Mouse (Mus musculus) kidney, embryonic 15.5 days (tissue): ENCODE measurements at regions not wholly inside any gene's neighbourhood (a gene's known extent, or its start where the extent isn't known, plus 50 kb on each side); places are given as distances from the start of the nearest gene placed in this dataset.
A peak's percentile ranks its signal among the peaks of the same experiment; 100 is the strongest.

Experiments used
- ATAC-seq: fragments of 200-750 bp; cut with Nextera tagmentation; replicated peaks from 2 replicates; pipeline ENCODE4 v1.8.0; 2017; ENCODE audit warnings: moderate TSS enrichment; ENCODE audit not compliant: low FRiP score
- H3K27ac ChIP-seq: fragments of 300-500 bp; sonication (generic); 2 replicates; pipeline ENCODE4 v1.5.1; 2015; ENCODE audit warnings: mild to moderate bottlenecking, inconsistent platforms
- H3K27me3 ChIP-seq: fragments of 300-500 bp; sonication (generic); 2 replicates; pipeline ENCODE4 v1.6.1; 2015; ENCODE audit warnings: inconsistent platforms
- H3K36me3 ChIP-seq: fragments of 300-500 bp; sonication (generic); 2 replicates; pipeline ENCODE4 v1.6.1; 2015; ENCODE audit warnings: inconsistent platforms
- H3K4me1 ChIP-seq: fragments of 300-500 bp; sonication (generic); 2 replicates; pipeline ENCODE4 v1.6.1; 2015; ENCODE audit warnings: inconsistent platforms
- H3K4me2 ChIP-seq: fragments of 300-500 bp; sonication (generic); 2 replicates; pipeline ENCODE4 v1.6.1; 2015; ENCODE audit warnings: moderate library complexity, mild to moderate bottlenecking, inconsistent platforms
- H3K4me3 ChIP-seq: fragments of 300-500 bp; sonication (generic); replicated peaks from 2 replicates; pipeline ENCODE4 v1.5.1; 2015; ENCODE audit warnings: mild to moderate bottlenecking, inconsistent platforms
- H3K9ac ChIP-seq: fragments of 300-500 bp; sonication (generic); 2 replicates; pipeline ENCODE4 v1.6.1; 2015; ENCODE audit warnings: mild to moderate bottlenecking, inconsistent platforms
- H3K9me3 ChIP-seq: fragments of 300-500 bp; sonication (generic); replicated peaks from 2 replicates; pipeline ENCODE4 v1.6.1; 2016; ENCODE audit warnings: inconsistent platforms
- WGBS: fragments of 180-500 bp; shearing (Covaris S2); methylation state at CpG from one replicate; pipeline ENCODE4 v1.1.7; 2015; ENCODE audit warnings: mixed read lengths; 5-methylcytosine and 5-hydroxymethylcytosine counted together

DNA sequence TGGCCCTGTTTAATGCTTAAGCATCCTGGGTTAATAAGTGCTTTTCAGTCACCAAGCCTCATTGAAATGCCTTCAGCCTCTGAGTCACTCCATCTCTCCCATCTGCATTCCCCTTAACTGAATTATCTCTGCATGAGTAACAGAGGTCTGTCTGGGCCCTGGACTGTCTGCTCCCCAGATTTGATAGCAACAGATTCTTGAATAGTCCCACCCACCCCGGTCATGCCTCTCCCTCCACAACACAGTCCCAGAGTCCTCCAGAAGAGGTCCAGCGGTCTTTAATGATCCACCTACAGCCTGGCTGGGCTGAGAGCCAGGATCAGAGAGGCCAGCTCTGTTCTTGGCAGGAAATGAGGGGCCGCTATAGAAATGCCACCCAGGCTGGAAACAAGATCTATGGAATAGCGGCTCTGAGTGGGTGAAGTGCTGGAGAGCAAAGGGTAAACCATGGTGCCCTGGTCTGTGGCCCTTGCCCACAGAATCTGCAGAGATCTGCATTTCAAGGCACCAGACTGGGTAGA, 125.3 kb upstream of the Ncam1 start:
- WGBS, result 11% methylated on average over 4 of the region's 4 CpGs
- H3K4me1 ChIP-seq, result peaks cover 53% of the 10 kb centered on the region
- H3K27ac ChIP-seq, result peak overlapping the region; percentile 91
- no peak overlapping the region for H3K9ac ChIP-seq
- no peaks in the 10 kb centered on the region for H3K36me3 ChIP-seq
- no peak overlapping the region for H3K4me3 ChIP-seq
- ATAC-seq, result peak; percentile 88
- no peaks in the 10 kb centered on the region for H3K9me3 ChIP-seq
- no peaks in the 10 kb centered on the region for H3K27me3 ChIP-seq
- H3K4me2 ChIP-seq, result no peak overlapping the region

DNA sequence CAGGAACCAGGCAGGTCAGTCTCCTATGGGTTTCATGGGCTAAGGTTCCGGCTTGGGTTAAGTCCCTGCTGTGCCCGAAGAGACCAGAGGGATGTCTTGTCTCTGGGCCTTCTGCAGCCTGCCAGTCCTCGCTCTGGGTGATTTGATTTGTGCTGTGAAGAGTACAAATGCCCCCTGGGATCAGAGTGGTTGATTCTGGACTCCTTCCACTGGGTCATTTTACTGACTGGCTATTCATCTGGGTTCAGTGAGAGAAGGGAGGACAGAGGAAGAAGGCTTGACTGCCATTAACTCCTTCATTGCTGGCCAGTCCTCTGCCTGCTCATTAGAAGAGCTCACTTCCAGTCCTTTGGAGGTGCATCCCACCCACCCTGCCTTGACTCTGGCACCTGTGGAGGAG, 124.0 kb upstream of the Ncam1 start:
- H3K27me3 ChIP-seq, result no peaks in the 10 kb centered on the region
- peaks cover 50% of the 10 kb centered on the region for H3K4me1 ChIP-seq
- ATAC-seq, result peak; percentile 41
- peak overlapping the region; percentile 27 for H3K4me2 ChIP-seq
- no peak overlapping the region for H3K4me3 ChIP-seq
- WGBS, result 32% methylated on average over 3 of the region's 3 CpGs
- H3K27ac ChIP-seq, result peak overlapping the region; percentile 91
- H3K36me3 ChIP-seq, result no peaks in the 10 kb centered on the region
- no peak overlapping the region for H3K9ac ChIP-seq
- H3K9me3 ChIP-seq, result no peaks in the 10 kb centered on the region

DNA sequence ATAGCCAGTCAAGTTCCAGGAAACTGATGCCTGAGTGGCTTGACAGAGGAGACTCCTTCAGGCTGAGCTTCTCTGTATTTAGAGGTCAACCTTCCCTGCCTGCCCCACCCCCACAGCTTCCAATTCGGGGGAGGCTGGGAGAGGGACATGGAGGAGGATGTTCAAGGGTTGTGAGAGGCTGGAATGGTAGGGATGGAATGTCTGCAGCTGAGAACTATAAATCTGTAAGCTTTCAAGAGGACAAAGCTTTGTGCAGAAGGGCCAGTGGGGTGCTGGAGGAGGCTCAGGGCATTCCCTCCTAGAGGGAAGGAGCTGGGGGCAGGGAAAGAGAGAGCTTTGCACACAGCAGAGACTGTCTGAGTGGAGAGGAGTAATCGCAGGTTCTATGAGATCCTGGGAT, 123.4 kb upstream of the Ncam1 start:
- no peaks in the 10 kb centered on the region for H3K27me3 ChIP-seq
- H3K4me3 ChIP-seq, result no peak overlapping the region
- H3K36me3 ChIP-seq, result no peaks in the 10 kb centered on the region
- peak overlapping the region; percentile 27; the same call in 1 of the 2 replicates for H3K4me2 ChIP-seq
- H3K9me3 ChIP-seq, result no peaks in the 10 kb centered on the region
- peaks cover 56% of the 10 kb centered on the region for H3K4me1 ChIP-seq
- ATAC-seq, result peak; percentile 73
- WGBS, result 7% methylated on average over 2 of the region's 2 CpGs
- H3K27ac ChIP-seq, result peak overlapping the region; percentile 91
- H3K9ac ChIP-seq, result no peak overlapping the region

DNA sequence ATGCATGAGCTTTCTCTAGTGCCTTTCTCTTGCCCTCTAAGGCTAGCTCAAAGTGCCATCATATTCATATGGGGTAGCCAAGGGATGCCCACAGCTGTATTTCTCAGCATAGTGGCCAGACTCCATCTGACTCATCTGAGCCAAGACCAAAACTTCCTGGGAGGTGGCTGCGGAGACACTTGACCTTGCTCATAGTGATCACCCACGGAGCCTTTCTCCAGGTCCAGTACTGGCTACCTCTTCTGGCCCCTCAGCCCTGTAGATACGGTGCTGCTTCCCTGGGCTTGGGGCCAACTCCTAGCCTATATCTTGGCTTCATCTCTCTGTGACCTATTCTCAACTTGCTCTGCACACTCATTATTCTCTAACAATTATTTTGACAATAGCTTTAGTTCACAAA, 122.6 kb upstream of the Ncam1 start:
- H3K9ac ChIP-seq, result no peak overlapping the region
- H3K4me1 ChIP-seq, result peaks cover 59% of the 10 kb centered on the region
- H3K27me3 ChIP-seq, result no peaks in the 10 kb centered on the region
- H3K9me3 ChIP-seq, result no peaks in the 10 kb centered on the region
- no peak for ATAC-seq
- H3K4me3 ChIP-seq, result no peak overlapping the region
- H3K4me2 ChIP-seq, result no peak overlapping the region
- WGBS, result 55% methylated on average over 3 of the region's 3 CpGs
- H3K36me3 ChIP-seq, result no peaks in the 10 kb centered on the region
- H3K27ac ChIP-seq, result peak overlapping the region; percentile 91

DNA sequence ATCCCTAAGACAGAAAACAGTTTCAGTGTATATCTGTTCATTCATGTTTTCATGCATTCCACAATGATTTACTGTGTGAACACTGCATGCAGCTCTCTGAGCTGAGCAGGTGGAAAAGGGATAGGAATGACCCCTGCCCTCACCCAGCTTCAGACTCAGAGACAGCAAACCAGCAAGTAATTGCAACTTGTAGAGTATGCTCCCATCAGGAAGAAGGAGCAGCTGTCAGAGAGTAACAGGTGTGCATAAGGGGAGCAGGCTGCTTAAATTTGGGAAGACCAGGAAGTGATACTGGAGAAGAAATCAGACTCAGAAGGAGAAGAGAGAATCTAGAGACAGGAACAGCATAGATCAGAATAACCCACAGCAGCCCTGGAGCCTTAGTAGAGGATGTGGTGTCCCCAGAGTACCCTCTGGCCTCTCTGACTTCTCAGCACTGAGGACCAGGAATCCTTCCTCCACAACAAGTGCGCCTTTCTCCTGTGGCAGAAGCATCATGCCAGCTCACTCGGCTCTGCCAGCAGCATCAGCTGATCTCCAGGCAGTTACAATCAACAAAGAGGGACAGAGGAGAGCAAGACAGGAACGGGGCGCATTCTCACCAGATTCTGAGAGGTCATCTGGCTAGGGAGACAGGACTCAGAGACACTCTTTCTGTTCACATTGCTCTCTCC, 116.5 kb upstream of the Ncam1 start:
- H3K27ac ChIP-seq, result peak overlapping the region; percentile 42
- H3K36me3 ChIP-seq, result no peaks in the 10 kb centered on the region
- H3K4me3 ChIP-seq, result no peak overlapping the region
- H3K9ac ChIP-seq, result no peak overlapping the region
- no peak for ATAC-seq
- H3K9me3 ChIP-seq, result no peaks in the 10 kb centered on the region
- H3K27me3 ChIP-seq, result no peaks in the 10 kb centered on the region
- WGBS, result 73% methylated on average over 4 of the region's 4 CpGs
- peaks cover 49% of the 10 kb centered on the region for H3K4me1 ChIP-seq
- no peak overlapping the region for H3K4me2 ChIP-seq

DNA sequence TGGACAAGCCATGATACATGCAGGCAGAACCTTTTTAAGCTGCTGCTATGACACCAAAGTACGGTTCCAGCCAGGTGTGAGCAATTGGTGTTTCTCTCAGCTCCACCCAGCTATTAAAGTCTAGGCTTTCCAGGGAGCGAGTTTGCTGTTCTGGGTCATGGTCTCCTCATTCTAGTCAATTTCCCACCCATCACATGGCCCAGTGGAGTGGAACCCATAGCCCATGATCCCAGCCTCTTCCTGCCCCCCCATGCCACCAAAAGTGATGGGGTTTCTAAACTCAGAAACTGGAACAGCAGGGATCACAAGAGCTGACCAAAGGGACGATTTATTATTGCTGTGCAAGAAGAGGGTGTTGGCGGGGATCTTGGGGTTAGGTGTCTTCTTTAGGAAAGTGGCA, 115.0 kb upstream of the Ncam1 start:
- Histone ChIP-seq H3K9ac (no peak overlapping the region), H3K9me3 (no peaks in the 10 kb centered on the region), H3K4me2 (no peak overlapping the region), H3K36me3 (no peaks in the 10 kb centered on the region), H3K27me3 (no peaks in the 10 kb centered on the region), H3K4me3 (no peak overlapping the region), H3K27ac (peak overlapping the region; percentile 61; the same call in 1 of the 2 replicates), H3K4me1 (peaks cover 49% of the 10 kb centered on the region)
- peak; percentile 73 for ATAC-seq
- WGBS, result 43% methylated on average over 4 of the region's 4 CpGs

DNA sequence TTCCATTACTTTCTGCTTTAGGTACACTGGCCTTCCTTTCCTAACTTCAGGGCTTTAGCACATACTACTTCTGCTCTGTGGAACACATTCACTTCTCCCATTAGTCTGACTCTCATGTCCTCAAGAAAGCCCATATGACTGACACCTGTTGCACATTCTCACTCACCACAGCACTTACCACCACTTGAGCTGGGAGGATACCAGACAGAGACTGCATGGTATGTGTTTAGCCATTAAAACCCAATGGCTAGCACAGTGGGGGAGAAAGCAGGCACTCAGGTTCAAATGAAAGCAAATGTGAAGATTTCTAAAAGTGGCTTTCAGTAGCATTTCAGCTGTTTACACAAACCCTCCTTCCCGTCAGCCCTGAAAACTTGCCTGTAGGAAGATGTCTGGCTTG, 113.6 kb upstream of the Ncam1 start:
- H3K9ac ChIP-seq, result no peak overlapping the region
- 0 out of 2 replicates have a peak overlapping the region, but pooled peaks have one; percentile 61 for H3K27ac ChIP-seq
- peaks cover 39% of the 10 kb centered on the region for H3K4me1 ChIP-seq
- H3K9me3 ChIP-seq, result no peaks in the 10 kb centered on the region
- H3K4me2 ChIP-seq, result no peak overlapping the region
- H3K36me3 ChIP-seq, result no peaks in the 10 kb centered on the region
- 78% methylated on average over 1 of the region's 1 CpGs for WGBS
- ATAC-seq, result no peak
- no peaks in the 10 kb centered on the region for H3K27me3 ChIP-seq
- no peak overlapping the region for H3K4me3 ChIP-seq

DNA sequence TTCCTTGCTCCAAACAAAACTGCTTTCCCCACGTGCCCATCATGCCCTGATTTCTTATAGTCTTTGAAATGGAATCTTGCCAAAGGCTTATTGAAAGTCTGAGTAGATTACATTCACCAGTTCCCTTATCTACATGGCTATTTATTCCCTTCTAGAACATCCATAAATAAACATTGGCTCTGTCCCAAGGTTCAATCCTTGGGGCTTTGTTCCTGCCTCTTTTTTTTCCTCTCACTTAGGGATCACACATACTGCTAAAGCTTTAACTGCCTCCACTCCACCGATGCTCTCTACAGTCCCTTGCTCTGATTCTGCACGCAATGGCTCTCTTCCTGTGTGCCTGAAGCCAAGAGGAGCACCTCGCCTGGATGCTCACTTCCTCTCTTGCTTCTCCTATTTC, 107.6 kb upstream of the Ncam1 start:
- Histone ChIP-seq H3K36me3 (no peaks in the 10 kb centered on the region), H3K27ac (no peak overlapping the region), H3K9me3 (no peaks in the 10 kb centered on the region), H3K4me3 (no peak overlapping the region), H3K4me2 (no peak overlapping the region), H3K27me3 (no peaks in the 10 kb centered on the region), H3K4me1 (peaks cover 8% of the 10 kb centered on the region; the same call in 1 of the 2 replicates), H3K9ac (no peak overlapping the region)
- no peak for ATAC-seq
- 41% methylated on average over 4 of the region's 4 CpGs for WGBS

DNA sequence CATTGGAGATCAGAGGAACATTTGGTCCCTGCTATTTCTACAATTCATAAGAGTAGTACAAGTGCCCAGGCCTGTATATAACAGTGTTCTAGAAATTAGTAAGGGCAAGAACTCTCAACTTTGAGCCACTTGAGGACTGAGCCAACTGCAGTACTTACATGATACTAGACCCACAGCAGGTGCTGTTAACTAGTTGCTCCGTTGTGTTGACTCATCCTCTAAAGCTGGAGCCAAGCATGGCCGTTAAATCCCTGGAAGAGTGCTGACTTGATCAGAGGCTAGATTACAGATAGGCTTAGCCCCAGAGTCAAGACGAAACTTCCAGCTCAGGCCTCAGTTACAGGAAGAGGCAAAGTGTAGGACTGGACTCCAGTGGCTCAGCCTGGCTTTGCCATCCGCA, 107.0 kb upstream of the Ncam1 start:
- no peak overlapping the region for H3K9ac ChIP-seq
- no peak for ATAC-seq
- peaks cover 5% of the 10 kb centered on the region; the same call in 1 of the 2 replicates for H3K4me1 ChIP-seq
- no peaks in the 10 kb centered on the region for H3K36me3 ChIP-seq
- H3K27me3 ChIP-seq, result no peaks in the 10 kb centered on the region
- H3K4me3 ChIP-seq, result no peak overlapping the region
- H3K9me3 ChIP-seq, result no peaks in the 10 kb centered on the region
- H3K27ac ChIP-seq, result no peak overlapping the region
- H3K4me2 ChIP-seq, result no peak overlapping the region
- 77% methylated on average over 4 of the region's 4 CpGs for WGBS

DNA sequence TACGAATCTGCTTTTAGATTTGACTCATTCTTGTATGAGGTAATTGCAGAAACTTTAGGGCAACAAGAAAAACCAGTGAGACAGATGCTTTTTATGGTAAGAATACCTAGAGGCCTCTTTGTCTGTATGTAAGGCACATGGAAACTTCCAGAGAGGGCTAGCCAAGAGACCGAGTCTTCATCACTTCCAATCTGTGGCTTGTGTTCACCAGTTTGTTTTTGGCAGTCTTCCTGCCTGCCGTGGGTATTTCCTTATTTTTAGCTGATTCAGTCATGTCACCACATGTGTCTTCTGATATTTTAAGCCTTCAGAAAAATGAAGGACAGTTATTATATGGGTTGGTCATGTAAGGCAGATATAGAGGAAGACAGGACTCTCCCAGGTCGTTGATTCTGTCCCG, 100.2 kb upstream of the Ncam1 start:
- no peak overlapping the region for H3K4me2 ChIP-seq
- H3K9ac ChIP-seq, result no peak overlapping the region
- ATAC-seq, result no peak
- no peak overlapping the region for H3K4me3 ChIP-seq
- H3K4me1 ChIP-seq, result no peaks in the 10 kb centered on the region
- no peaks in the 10 kb centered on the region for H3K9me3 ChIP-seq
- WGBS, result 88% methylated on average over 5 of the region's 5 CpGs
- H3K27ac ChIP-seq, result no peak overlapping the region
- no peaks in the 10 kb centered on the region for H3K27me3 ChIP-seq
- no peaks in the 10 kb centered on the region for H3K36me3 ChIP-seq

DNA sequence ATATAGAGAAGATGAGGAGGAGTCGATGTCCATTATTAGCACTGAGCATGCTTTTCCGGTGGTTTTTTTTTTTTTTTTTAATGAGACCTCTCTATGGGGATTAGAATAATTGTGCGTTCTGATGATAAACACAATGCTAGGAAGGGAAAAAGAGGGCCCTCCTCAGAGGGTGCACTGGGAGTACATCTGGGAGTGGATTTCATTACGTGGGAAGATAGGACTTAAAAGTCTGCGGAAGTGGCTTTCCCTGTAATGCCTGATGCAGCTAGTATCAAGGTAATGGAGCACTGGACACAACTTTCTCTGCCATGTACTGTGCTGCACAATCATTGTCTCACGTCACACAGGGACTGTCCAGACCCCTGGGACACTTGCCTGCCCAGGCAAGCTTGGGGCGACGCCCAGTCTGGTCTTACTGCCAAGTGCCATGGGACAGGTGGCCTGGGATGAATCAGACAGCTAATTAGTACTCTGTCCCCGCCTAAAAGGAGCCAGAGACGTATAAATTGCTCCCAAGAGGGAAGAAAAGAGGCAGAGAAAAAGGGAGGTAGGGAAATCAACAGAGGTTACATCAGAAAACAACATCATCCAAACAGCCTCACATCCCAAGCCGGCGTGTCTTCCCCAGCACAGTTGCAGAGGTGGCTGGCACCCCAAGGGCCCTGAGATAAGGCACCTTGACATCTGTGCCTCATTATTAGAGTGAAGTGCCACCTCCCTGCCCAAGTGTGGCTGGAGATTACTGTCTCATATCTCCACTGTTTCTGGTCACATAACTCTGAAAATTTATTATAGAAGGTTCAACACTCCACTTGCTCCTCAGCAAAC, 86.0 kb upstream of the Ncam1 start:
- Histone ChIP-seq H3K27me3 (no peaks in the 10 kb centered on the region), H3K27ac (no peak overlapping the region), H3K4me3 (no peak overlapping the region), H3K9ac (no peak overlapping the region), H3K4me2 (no peak overlapping the region), H3K9me3 (no peaks in the 10 kb centered on the region), H3K4me1 (peaks cover 3% of the 10 kb centered on the region), H3K36me3 (no peaks in the 10 kb centered on the region)
- no peak for ATAC-seq
- 75% methylated on average over 12 of the region's 12 CpGs for WGBS

DNA sequence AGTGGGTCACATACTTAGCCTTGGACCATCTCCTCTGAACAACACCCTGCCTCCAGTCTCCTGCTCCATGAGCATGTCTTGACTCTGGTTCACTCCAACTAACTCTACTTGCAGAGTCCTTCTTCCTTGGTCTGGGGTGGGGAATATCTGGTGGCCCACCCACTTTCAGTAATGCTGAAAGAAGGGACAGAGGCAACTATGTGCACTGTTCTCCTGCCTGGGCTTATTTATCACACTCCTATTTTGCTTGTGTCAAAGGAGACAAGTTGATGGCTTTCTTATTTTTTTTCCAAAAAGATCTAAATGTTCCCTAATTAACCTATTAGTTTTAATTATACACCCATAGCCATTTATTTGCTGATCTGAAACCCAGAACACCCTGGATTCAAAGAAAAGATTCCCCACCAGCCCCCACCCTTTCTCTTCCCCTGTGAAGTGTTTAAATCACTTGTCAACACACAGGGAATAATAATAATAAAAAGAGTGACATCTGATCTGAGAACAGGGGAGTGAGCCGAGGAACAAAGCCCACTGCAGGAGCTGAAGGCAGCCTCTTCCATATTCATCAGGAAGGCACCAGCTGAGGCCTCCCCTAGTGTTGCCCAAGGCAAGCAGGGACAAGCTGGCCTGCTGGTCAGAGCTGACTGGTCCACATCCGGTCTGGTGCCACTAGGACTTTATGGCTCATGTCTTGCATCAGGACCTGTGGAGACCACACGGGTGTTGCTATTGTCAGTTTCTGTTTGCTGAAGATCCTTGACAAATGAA, 80.8 kb upstream of the Ncam1 start:
- H3K4me3 ChIP-seq, result no peak overlapping the region
- H3K9ac ChIP-seq, result no peak overlapping the region
- H3K36me3 ChIP-seq, result no peaks in the 10 kb centered on the region
- peaks cover 10% of the 10 kb centered on the region for H3K4me1 ChIP-seq
- 8% methylated on average over 3 of the region's 3 CpGs for WGBS
- peak; percentile 75 for ATAC-seq
- no peaks in the 10 kb centered on the region for H3K27me3 ChIP-seq
- no peaks in the 10 kb centered on the region for H3K9me3 ChIP-seq
- H3K4me2 ChIP-seq, result no peak overlapping the region
- H3K27ac ChIP-seq, result 0 out of 2 replicates have a peak overlapping the region, but pooled peaks have one; percentile 28
